Mouse (Mus musculus) heart, postnatal 0 days (tissue): ENCODE results near the gene Pigw. TPM values are rescaled to one million over a fixed set of nuclear protein-coding genes. Genes with fewer than 3 reads are reported as not detected.

Experiments
- ATAC-seq: fragments of 200-750 bp; cut with Nextera tagmentation; 2 replicates; pipeline ENCODE4 v1.8.0; 2017; ENCODE audit warnings: low read depth, moderate number of reproducible peaks, moderate library complexity; ENCODE audit not compliant: insufficient read depth
- DNase-seq: peaks from one replicate; pipeline ENCODE4 v3.0.0-alpha.2; 2016; ENCODE audit warnings: low spot score
- H3K27ac ChIP-seq: fragments of 300-500 bp; sonication (generic); 2 replicates; pipeline ENCODE4 v1.5.1; 2014; ENCODE audit warnings: low read depth, mild to moderate bottlenecking
- H3K27me3 ChIP-seq: fragments of 300-500 bp; sonication (generic); 2 replicates; pipeline ENCODE4 v1.6.1; 2014; ENCODE audit warnings: low read length, mixed read lengths; ENCODE audit not compliant: control insufficient read depth, insufficient read depth
- H3K36me3 ChIP-seq: fragments of 300-500 bp; sonication (generic); replicated peaks from 2 replicates; pipeline ENCODE4 v1.6.1; 2014; ENCODE audit warnings: low read length, mixed read lengths; ENCODE audit not compliant: control insufficient read depth, insufficient read depth
- H3K4me1 ChIP-seq: fragments of 300-500 bp; sonication (generic); 2 replicates; pipeline ENCODE4 v1.6.1; 2014; ENCODE audit warnings: antibody characterized with exemption; ENCODE audit not compliant: control insufficient read depth, insufficient read depth
- H3K4me2 ChIP-seq: fragments of 300-500 bp; sonication (generic); 2 replicates; pipeline ENCODE4 v1.6.1; 2014; ENCODE audit warnings: low read depth, mild to moderate bottlenecking, low read length, moderate library complexity
- H3K4me3 ChIP-seq: fragments of 300-500 bp; sonication (generic); 2 replicates; pipeline ENCODE4 v1.5.1; 2014; ENCODE audit warnings: low read depth, low read length
- H3K9ac ChIP-seq: fragments of 300-500 bp; sonication (generic); replicated peaks from 2 replicates; pipeline ENCODE4 v1.6.1; 2014; ENCODE audit warnings: low read depth, low read length, mixed read lengths
- H3K9me3 ChIP-seq: fragments of 300-500 bp; sonication (generic); replicated peaks from 2 replicates; pipeline ENCODE4 v1.6.1; 2016; ENCODE audit warnings: low read length; ENCODE audit not compliant: control insufficient read depth
- CTCF ChIP-seq: IDR thresholded peaks from 2 replicates; pipeline ENCODE4 v1.5.1; 2016; ENCODE audit warnings: antibody characterized with exemption, control low read depth, low read depth
- EP300 ChIP-seq: IDR thresholded peaks from 2 replicates; pipeline ENCODE4 v1.6.1; 2016; ENCODE audit warnings: antibody characterized with exemption, low read depth
- WGBS: fragments of 180-500 bp; shearing (Covaris S2); extraction: QIAGEN DNeasy Blood & Tissue Kit; methylation state at CpG from one replicate; pipeline ENCODE4 v1.1.7; 2014; 5-methylcytosine and 5-hydroxymethylcytosine counted together
- polyA plus RNA-seq: library from polyadenylated mRNA; unstranded; fragments of >200 nt; fragmentation: Nextera tagmentation; extraction: Ambion mirVana; gene quantifications from 2 replicates; pipeline ENCODE4 v1.2.1, GENCODE M21; 2015
- total RNA-seq: library from RNA; depleted of rRNA; stranded (reverse); fragments of >200 nt; gene quantifications from 2 replicates; pipeline ENCODE4 v1.2.3, GENCODE M21; 2014; ENCODE audit warnings: low replicate concordance; rRNA removed

The Pigw gene
- total RNA-seq (0.77 and 2.5 TPM in 2 replicates), polyA plus RNA-seq (1.6 and 2.1 TPM in 2 replicates)

DNA sequence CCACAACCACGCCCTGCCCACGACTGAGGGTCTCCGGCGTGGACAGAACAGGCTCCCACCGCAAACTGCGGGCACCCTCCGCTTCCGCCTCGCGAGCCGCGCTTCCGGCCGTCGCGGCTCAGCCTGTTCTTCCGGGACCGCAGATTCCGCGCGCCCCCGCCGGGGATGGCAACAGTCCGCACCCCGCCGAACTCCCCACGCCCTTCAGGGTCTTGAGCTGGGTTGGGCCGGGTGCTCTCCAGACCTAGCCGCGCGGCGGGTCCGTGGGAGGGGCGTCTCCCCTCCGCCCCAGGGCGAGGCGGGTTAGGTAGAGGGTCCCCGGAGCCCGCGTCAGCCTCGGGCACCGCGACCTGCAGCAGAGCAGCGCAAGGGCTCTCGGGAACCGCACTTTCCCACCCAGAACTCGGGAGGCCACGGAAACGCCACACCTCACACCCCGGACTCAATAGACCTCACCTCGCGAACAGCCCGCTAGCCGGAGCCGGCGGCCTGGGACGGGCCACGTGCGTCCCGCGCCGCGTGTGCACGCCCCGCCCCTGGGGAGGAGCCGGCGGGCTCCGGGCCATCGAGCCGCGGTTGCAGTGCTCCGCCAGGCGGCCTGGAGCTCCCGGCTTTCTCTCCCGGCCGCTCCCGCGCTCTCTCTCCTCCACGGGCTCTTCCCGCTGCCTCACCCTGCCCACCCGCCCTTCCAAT lies at the start of gene Pigw, which contains the start of gene Myo19:
Gene Pigw, minus strand, starts transcription at position 514 of the 693 bp plus-strand sequence.
Gene Myo19, plus strand, starts transcription at position 377 of the 693 bp plus-strand sequence.
- Histone ChIP-seq H3K9ac (peak within 1 kb of the TSS; percentile 83), H3K27me3 (no peaks in the 10 kb centered on the region), H3K4me3 (peak within 1 kb of the TSS; percentile 96), H3K36me3 (peaks cover 21% of the 10 kb centered on the region; the same call in 1 of the 2 replicates), H3K4me2 (peak within 1 kb of the TSS; percentile 100), H3K9me3 (no peaks in the 10 kb centered on the region), H3K4me1 (peaks cover 8% of the 10 kb centered on the region), H3K27ac (peak within 1 kb of the TSS; percentile 94)
- WGBS, result under 1% methylated on average over 77 of the region's 81 CpGs
- ATAC-seq (peak; percentile 96), DNase-seq (peak; percentile 69)
- TF ChIP-seq CTCF (no peak), EP300 (no peak)

DNA sequence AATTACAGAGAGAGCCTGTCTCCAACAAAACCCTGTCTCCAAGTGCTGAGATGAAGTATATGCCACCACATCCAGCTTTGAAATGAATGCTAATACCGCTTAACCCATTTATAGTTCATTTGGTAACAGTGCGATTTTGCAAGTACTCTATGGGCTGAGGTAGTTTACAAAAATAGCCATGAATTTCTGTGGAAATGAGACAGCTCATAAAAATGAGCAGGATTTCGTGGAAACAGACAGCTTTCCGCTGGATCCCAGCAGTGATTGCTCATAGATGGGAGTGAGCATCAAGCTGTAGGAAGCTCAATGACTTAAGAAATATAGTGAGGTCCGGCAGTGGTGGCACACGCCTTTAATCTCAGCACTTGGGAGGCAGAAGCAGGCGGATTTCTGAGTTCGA lies 40.9 kb upstream of the Pigw start:
- Histone ChIP-seq H3K9me3 (no peaks in the 10 kb centered on the region), H3K27ac (no peak overlapping the region), H3K36me3 (no peaks in the 10 kb centered on the region), H3K4me3 (no peak overlapping the region), H3K4me2 (no peak overlapping the region), H3K9ac (no peak overlapping the region), H3K27me3 (no peaks in the 10 kb centered on the region), H3K4me1 (0 out of 2 replicates have a peak, but pooled peaks cover 5% of the 10 kb centered on the region)
- ATAC-seq (no peak), DNase-seq (no peak)
- 76% methylated on average over 8 of the region's 8 CpGs for WGBS
- TF ChIP-seq CTCF (no peak), EP300 (no peak)

DNA sequence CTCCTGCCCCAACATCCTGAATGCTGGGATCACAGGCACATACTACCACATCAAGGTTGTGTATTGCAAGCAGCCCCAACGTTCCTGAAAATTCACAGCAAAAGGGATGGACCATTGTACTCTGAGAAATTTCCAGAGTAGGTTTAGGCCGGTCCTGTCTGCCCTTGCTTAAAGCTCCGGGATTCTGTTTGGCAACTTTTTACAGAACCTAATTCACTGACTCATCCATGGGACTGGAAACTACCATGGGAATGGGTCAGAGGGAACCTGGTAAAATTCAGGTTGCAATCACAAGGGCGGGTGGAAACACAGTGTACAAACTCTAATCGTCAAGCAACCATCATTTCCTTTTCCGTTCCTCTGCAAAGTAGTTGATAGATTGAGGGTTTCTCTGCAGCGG lies 39.9 kb upstream of the Pigw start:
- Histone ChIP-seq H3K27me3 (no peaks in the 10 kb centered on the region), H3K9me3 (no peaks in the 10 kb centered on the region), H3K9ac (no peak overlapping the region), H3K36me3 (no peaks in the 10 kb centered on the region), H3K4me2 (no peak overlapping the region), H3K4me3 (no peak overlapping the region), H3K27ac (no peak overlapping the region), H3K4me1 (0 out of 2 replicates have a peak, but pooled peaks cover 10% of the 10 kb centered on the region)
- no peak for DNase-seq
- ATAC-seq, result no peak
- TF ChIP-seq CTCF, result no peak
- TF ChIP-seq EP300, result no peak
- 47% methylated on average over 7 of the region's 7 CpGs for WGBS

DNA sequence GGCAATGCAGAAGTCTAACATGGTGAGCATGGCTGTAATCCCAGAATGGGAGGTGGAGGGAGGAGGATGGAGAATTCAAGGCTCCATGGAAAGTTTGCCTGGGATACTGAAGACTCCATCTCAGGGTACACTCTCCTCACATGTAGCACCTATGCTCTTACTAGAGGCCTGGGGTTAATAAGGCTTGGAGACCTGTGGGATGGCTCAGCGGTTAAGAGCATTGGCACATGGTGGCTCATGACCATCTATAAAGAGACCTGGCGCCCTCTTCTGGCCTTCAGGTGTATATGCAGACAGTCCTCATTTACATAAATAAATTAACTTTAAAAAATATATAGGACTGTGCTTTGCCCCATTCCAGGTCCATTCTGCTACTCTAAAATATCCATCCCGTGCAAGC lies 39.2 kb upstream of the Pigw start:
- Histone ChIP-seq H3K9ac (no peak overlapping the region), H3K27me3 (no peaks in the 10 kb centered on the region), H3K4me3 (no peak overlapping the region), H3K4me1 (0 out of 2 replicates have a peak, but pooled peaks cover 10% of the 10 kb centered on the region), H3K9me3 (no peaks in the 10 kb centered on the region), H3K36me3 (no peaks in the 10 kb centered on the region; the same call in 1 of the 2 replicates), H3K27ac (no peak overlapping the region), H3K4me2 (no peak overlapping the region)
- ATAC-seq (no peak), DNase-seq (peak; percentile 22)
- 30% methylated on average over 3 of the region's 3 CpGs for WGBS
- peak; percentile 42 for TF ChIP-seq CTCF
- TF ChIP-seq EP300, result no peak

DNA sequence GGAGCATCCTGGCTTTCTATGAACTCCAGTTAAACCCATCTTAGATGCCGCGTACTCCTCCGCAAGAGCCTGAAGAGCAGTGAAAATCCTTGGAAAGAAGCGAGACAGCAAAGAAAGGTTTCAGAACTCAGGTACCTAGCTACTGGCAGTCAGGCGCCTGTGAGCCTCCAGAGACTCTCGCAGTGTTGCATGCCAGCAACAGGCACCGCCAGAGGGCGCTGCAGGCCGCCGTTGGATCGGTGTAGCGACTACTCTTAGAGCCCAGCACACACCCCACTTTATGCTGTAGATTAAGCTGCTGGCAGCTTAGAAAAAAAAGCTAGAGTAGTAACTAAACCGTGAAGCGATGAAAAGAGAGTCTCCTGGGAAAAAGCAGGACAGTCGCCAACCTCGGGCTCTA lies 38.3 kb upstream of the Pigw start:
- whole genome bisulfite sequencing, result 7% methylated on average over 16 of the region's 16 CpGs
- Histone ChIP-seq H3K4me3 (no peak overlapping the region), H3K4me1 (0 out of 2 replicates have a peak, but pooled peaks cover 10% of the 10 kb centered on the region), H3K9me3 (no peaks in the 10 kb centered on the region), H3K4me2 (no peak overlapping the region), H3K9ac (no peak overlapping the region), H3K27me3 (no peaks in the 10 kb centered on the region), H3K27ac (no peak overlapping the region), H3K36me3 (peaks cover under 1% of the 10 kb centered on the region; the same call in 1 of the 2 replicates)
- peak; percentile 68 for ATAC-seq
- peak; percentile 85 for TF ChIP-seq CTCF
- TF ChIP-seq EP300, result no peak
- peak; percentile 57 for DNase-seq
